Mouse (Mus musculus): Measurements from ENCODE around the gene Lao1.
"Not testable (repeated sequence)": the region's sequence is repeated elsewhere in the genome, so short reads cannot be mapped to it uniquely, and the experiment has no call there.

Gene Lao1

DNA sequence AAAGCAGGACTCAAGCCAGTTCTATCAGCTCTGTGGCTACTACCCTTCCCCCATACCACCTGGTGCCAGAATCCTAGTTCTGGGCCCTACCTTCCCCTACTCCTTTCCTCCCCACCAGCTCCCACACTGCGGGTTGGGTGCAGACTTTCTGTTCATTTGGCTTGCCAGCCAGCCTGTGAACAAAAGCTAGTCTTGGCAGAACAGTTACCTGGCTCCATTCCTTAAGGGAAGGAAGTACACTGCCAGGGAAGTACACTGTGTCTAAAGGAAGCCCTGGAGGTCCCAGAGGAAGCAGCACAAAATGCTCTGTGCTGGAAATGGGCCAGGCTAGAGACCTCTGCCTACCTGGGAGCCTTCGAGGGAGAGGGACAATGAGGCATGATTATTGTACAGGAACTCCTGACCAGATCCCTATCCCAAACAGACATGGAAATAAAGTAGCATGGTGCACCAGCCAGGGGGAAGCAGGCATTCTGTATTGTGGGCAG is at the start of gene Lao1:
Gene Lao1 (plus strand): TSS at position 438 of the 488 bp plus-strand sequence.
- DNase-seq (ENCODE audit: low spot score) = peak; percentile 37

DNA sequence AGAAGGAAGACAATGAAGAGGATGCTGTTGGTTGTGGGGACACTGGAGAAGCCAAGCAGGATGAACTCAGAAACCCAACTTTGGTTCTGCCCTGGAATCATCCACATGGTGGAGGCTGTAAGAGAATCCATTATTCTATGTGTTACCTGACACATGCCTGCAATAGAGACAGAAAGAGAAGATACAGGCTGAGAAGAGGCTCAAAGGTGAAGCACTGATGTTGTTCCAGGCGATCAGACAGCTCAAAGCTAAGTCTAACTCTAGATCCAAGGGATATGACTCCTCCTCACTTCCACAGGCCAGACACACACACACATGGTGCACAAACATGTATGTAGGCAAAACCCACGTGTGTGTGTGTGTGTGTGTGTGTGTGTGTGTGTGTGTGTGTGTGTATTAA is 44.0 kb upstream of the Lao1 start, which contains the start of gene Olfr1329:
Gene Olfr1329 (minus strand): TSS at position 101 of the 400 bp plus-strand sequence.
- DNase-seq (ENCODE audit: low spot score) = not testable (repeated sequence)

DNA sequence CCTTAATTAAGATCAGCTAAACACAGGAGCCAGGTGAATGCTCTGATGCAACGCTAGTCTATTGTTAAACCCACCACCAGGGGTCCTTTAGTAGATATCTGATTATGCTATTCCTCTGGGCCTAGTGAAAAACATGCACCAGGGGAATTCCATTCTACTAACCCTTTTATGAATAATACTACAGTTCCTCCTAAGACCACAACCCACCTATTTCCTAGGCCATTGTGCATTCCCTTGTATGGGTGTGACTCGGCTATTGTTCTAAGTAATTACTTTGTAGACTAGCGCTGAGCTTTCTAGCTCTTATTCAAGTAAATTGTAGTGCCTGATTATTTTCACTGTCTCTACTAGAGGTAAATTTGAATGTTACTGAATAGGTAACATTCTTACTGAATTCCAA is 30.1 kb upstream of the Lao1 start:
- DNase-seq (ENCODE audit: low spot score) = not testable (repeated sequence)

DNA sequence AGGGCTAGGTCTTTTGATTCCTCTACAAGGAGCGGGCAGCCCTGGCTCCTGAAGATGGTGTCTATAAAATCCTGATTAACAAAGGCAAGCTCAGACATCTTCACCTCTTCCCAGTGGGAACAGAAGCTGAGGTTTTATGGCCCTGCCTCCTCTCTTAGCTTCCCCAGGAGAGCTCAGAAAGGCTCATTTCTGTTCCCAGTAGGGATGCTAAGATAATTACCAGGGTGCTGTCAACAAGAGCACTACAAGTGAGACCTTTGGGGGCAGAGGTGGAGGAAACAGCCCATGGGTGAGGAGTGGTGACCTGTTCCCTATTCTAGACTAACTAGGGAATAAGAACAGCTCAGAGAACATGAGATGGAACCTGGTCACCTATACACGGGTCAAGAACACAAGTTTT is 22.9 kb upstream of the Lao1 start, which contains the start of gene Olfr1328:
Gene Olfr1328 (minus strand): TSS at position 101 of the 400 bp plus-strand sequence.
- no peak for DNase-seq (ENCODE audit: low spot score)

DNA sequence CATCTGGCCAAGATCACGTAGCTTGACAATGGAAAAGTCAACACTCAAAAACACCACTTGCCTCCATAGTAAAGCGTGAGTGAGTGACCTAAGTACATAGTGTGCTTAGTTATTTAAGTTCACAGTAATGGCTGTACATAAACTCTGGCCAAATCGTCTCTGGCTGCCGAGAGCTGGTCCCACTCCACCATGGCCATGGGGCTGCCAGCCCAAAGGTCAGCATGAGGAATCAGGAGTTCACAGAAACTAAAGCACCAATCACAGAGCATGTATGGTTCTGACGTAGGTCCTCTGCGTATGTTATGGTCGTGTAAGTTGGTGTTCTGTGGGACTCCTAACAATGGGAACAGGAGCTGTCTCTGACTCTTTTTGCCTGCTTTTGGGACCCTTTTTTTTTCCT is 2.6 kb upstream of the Lao1 start:
- DNase-seq (ENCODE audit: low spot score) = no peak

DNA sequence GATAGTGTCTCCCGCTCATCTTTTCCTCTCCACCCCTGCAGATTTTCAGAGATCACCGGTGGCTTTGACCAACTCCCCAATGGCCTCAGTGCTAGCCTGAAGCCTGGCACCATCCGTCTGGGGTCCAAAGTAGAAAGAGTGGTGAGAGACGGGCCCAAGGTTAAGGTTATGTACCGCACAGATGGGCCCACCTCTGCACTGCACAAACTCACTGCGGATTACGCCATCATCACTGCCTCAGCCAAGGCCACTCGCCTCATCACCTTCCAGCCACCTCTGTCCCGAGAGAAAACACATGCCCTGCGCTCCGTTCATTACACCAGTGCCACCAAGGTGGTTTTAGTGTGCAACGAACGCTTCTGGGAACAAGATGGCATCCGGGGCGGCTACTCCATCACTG is 6.3 kb downstream of the Lao1 start:
- DNase-seq (ENCODE audit: low spot score) = no peak

DNA sequence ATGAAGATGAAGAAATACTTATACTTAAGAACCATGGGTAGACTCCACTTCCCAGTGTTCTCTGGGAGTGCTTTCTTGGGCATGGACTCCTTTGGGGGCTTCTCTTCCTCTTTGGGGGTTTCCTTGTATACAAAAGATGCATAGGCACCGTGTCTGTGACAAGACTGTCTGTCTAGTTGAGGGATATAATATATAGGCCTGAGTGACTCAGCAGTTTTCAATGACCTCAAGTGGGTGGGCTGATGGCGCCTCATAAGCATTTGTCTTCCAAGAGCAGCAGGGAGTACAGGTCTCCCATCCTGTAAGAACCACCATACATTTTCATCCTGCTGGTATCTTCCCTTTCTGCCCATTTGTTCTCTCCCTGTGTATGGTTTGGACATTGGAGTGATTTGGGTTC is 11.9 kb downstream of the Lao1 start:
- no peak for DNase-seq (ENCODE audit: low spot score)

DNA sequence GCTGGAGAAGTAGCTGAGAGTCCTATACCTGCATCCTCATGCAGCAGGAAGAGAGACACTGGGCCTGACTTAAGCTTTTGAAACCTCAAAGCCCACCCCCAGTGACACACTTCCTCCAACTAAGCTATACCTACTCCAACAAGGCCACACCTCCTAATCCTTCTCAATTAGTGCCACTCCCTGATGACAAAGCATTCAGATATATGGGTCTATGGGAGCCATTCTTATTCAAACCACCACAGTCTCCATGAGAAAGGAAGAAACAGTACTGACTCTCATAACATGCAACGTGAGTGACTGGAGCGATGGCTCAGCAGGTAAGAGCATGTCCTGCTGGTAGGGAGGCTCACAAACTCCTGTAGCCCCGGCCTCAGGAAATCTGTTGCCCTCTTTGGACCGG is 23.9 kb downstream of the Lao1 start:
- DNase-seq (ENCODE audit: low spot score) = no peak

DNA sequence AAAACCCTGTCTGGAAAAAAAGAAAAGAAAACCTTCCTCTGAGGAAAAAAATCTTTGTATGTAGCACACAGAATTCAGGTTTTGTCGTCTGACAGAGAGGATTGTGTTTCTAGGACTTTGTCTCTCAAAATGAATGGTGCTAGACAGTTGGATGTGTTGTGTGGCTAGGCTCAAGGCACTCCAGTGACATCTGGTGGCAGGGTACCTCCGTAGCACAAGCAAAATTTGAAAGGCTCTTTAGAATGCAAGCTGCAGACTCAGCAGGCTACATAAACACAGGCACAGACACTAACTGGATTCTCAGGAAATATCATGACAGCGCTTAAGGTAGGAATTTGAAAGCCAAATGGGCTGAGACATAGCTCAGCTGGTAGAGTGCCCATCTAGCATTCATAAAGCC is 27.2 kb downstream of the Lao1 start:
- peak; percentile 27 for DNase-seq (ENCODE audit: low spot score)

DNA sequence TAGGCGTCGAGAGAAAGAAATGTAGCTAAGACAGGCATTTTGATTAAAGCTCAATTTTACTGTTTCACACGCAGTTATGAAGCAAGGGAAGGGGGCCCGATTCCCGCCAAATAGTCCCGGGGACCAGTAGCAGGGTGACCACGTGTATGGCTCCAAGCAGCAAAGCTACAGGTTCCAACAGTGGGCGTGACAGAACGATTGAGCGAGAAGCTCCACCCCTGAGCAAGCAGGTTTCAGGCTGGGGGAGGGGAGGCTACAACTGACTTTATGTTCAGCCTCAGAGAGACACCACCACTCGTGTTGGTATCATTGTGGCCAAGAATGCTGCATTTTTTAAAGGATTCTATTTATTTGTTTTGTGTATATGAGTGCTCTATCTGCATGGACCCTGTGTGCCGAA is 28.0 kb downstream of the Lao1 start:
- DNase-seq (ENCODE audit: low spot score) = no peak

DNA sequence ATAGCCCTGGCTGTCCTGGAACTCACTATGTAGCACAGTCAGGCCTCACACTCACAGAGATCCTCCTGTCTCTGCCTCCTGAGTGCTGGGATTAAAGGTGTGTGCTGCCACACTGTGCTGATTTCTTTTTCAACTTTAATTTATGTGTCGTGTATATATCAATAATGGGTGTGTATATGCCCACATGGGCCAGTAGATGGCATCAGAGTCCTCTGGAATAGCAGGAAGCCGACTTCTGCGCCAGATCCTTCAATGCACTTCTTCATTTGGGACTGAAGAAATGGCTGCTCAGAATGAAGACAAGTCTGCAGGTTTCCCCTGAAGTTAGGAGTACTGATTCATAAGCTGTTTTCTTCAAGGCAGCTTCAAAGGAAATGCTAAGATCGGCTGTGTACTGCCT is 30.4 kb downstream of the Lao1 start:
- DNase-seq (ENCODE audit: low spot score) = no peak

DNA sequence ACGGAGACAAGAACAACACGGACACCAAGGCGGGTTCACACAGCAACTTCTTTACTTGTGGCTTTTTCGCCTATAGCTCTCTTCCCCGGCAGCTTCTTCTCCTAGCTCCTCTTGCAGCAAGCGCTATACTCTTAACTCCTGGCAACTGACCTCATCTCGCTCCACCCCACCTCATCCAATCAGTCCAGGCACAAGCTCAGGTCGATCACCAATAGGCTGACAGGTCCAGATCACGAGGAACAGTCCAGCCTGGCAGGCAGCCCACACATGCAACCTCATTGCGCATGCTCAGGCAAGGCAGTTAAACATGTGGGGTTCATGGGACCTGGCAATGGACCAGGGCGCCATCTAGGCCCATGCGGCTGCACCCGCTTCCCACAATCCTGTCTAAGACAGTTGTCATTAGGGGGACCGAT is 35.8 kb downstream of the Lao1 start:
- DNase-seq (ENCODE audit: low spot score) = no peak

DNA sequence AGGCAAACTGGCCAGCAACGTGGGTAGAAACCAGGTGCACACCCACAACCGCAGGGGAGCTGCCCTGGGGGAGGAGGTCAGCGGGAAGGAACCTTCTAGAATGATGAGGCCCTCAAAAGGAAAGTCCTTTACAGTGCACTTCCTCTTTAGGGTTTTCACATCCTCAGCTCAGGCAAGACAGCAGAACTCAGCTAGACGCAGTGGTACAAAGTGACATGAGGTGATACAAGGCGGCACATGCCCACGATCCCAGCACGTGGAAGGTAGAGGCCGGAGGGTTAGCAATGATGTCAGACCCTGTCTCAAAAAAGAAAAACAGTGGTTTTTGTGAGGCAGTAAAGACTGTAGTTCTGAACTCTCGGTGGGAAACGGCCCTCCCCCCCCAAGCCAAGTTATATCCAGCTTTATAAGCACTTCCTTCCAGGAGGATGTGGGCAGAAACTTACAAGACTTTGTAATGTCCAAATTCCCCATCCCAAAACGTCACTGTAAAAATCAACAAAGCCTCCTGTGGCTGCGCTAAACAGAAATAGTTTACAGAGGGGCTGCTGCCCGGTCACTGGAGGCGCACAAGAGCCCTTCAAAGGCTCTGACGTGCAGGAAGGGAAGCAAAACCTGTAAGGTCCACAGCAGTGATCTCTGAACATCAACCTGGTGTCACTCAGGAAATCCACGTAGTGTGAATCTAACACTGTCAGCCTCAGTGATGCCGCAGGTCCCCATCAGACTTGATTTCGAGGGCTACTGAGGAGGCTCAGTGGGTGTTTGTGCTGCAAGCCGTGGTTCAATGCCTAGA is 38.5 kb downstream of the Lao1 start:
- no peak for DNase-seq (ENCODE audit: low spot score)

DNA sequence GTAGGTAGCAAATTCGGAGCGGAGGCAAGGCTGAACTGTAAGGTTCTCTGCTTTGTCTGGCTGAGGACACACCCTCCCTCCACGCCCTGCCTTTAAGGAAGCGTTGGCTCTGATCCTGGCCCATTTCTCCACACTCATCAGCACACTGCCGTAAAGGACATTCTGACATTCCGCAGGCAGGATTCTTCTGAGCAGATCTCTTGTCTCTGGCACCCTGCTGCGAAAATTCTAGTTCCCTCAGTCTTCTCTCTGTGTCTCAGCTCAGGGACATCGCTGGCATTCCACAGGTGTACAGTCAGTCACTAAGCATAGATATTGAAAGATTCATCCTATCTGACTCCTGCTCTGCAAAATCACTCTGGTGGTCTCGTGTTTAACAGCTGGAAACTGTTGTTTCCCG is 40.3 kb downstream of the Lao1 start:
- DNase-seq (ENCODE audit: low spot score) = peak; percentile 23

DNA sequence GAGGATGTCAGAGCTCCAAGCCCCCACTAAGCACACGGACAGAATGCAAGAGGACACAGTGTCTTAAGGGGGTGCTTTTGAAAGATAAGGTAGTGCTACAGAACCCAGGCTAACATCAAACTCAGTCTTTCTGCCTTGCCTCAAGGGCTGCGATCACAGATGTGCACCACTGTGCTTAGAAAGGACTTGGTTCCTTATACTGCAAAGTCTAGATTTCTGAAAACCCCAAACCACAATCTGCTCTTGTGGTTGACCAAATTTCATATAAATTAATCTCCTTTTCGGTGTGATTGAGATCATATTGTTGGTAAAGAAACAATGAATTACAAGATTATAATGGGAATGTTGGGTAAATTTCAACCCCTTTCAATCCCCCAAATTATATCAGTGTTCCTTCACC is 41.1 kb downstream of the Lao1 start:
- no peak for DNase-seq (ENCODE audit: low spot score)

DNA sequence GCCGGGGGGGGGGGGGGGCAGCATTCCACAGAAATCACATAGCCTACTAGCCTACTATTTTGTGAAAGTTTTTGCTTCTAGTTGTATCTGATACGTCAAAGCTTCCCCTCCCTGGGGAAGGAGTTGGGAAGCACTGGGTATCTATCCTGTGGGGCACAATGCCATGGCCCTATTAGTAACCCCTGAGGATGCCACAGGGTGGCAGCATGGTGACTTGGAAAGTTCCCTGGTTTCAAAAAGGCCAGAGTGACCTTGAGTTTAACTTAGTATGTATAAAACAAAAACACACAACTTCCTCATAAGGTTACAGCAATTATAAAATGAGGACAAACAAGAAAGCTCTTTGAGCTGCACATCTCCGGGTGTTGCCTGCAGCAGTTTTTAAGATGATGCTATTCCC is 42.8 kb downstream of the Lao1 start:
- DNase-seq (ENCODE audit: low spot score) = peak; percentile 42

DNA sequence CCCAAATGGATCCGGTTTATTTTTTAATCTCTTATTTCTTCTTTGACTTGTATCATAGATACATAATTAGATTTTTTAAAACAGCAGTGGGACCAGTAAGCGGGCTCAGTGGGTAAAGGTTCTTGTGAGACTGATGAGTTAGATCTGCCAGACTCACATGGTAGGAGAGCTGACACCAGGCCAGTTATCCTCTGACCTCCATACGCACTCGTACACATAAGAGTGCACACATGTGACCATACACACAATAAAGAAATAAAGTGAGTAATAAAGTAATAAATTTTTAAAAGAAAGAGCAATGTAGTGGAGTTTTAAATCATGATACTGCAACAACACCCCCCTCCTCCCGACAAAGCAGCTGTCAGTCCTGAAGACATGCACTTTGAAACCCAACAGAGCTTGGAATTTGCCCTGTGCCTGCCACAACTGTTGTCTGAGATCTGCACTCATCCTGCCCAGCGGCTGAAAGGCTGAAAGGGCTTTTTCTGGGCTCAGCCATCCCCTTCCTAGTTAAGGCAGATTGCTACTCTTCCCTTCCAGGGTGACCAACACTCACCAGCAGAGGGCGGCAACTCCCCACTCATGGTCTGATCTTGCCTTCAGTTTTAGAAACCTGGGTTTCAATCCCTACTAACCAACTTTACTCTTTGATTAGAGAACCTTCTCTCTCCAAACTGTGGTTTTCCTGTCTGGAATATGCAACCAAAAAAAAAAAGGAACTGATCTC is 43.4 kb downstream of the Lao1 start:
- DNase-seq (ENCODE audit: low spot score) = peak; percentile 92

DNA sequence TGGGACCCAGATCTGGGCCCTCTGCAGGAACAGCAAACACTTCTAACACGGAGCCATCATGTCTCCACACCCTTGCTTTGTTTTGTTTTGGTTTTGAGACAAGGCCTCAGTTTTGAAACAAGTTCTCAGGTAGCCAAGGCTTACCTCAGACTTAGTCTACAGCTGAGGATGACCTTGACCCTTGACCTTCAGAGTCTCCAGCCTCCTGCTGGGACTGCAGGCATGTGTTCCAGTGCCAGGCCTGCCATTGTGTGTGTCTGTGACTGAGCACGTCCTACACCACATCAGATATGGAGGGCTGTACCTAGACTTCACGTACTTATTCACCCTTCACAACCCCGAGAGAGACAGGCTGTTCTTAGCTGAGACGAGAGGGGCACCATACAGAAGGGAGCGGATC is 46.2 kb downstream of the Lao1 start:
- no peak for DNase-seq (ENCODE audit: low spot score)

DNA sequence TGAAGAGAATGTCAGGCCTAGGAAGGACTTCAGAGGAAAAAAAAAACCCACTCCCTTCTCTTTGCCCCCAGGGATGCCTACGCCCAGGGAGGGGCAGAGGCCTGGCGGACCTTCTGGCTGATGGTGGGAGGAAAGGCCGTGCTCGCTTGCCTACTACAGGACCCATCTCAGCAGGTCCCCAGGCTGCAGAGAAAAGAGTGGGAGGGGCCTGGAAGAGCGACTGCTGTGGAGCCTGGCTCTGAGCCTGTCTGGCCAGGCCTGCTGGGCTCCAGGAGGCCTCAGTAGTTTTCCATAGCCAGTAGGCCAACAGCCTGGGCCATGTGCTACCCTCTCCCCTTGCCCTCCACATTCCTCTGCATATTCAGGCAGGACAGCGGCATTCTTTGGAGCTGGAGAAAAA is 47.1 kb downstream of the Lao1 start:
- DNase-seq (ENCODE audit: low spot score) = no peak

DNA sequence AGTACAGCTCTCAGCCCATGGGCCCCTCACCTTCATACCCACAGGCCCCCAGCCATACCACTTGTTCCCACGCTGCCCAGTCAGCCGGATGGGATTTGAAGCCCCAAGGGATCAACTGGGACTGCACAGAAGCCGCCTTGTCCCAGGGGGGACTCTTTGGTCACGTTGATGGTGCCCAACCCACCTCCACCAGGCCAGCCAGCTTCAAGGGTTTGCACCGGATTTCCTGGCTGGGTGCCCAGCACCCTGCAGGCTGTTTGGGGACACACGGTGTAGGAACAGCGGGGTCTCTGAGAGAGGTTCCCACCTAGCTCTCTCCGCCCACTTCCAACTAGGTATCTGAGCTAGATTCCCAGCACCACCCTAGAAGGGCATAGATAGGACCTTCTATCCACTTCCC is 48.4 kb downstream of the Lao1 start:
- no peak for DNase-seq (ENCODE audit: low spot score)

DNA sequence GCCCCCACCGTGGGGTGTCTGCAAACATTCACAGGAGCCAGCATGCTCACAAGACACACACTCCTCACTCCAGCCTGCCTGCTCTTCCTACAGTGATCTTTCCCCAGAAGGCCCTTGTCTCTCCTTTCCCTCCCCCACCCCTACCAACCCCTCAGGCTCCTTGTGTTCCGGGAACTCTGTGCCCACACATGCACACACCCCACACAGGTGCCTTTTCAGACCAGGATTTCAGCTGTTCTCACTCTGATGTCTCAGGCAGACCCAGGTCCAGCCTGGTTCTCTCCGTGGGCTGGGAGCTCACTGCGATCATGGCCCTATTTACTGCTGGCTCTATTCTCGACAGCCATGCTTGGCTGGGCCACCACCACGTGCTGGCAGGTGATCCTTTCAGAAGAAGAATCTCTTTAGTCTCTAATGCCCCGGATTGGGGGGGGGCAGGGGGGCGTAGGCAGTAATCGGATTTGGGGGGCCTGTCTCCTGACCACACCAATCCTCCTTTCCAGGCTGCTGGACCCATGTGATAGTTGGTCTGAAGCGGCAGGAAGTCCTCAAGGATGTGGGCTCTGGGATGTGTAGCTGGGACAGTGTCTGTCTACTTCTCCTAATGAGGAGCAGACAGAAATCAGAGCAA is 49.8 kb downstream of the Lao1 start:
- DNase-seq (ENCODE audit: low spot score) = no peak

DNA sequence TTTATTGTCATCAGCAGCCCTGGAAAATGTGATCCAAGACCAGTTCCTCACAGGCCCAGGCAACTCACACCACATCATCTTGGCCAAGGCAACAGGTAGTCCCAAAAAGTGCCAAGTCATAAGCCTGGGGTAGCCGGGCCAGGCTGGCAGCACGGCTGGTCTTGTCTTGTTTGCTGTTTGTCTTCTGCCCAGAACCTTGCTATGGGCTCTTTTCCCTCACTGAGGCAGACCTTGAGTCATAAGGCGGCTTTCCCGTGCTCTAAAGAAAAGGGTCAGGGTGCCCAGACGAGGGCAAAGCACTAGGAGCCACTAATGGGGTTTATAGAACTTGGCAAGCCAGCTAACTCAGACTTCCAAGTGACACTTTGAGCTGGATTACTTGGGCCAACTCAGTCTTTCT is 51.7 kb downstream of the Lao1 start:
- no peak for DNase-seq (ENCODE audit: low spot score)

DNA sequence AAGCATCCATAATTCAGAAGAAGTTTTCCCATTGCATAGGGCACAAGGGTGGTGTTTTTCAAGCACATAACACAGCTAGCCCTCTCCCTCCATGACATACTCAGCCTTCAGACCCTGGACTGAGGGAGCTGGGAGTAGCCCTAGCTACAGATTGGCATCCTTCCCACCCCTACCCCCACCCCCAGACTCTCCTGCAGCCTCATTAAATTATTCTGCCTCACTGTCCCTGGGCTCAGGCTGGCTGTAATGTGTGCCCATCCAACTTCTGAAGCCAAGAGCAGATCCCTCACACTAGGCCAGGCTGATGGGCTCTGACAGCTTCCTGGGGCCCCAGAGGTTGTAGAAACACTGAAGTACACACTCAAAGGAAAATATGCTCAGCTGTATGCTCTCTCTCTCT is 53.6 kb downstream of the Lao1 start:
- DNase-seq (ENCODE audit: low spot score) = no peak

All from urinary bladder, postnatal 14 days (tissue).